Mouse (Mus musculus): ENCODE data around the gene Rab33a.

Gene Rab33a

GRCm38 (mm10) chrX:48518808-48519548 lies at the start of gene Rab33a:
TSS of gene Rab33a (plus strand) at chrX:48519285.
- DNase-seq (ENCODE audit: low spot score in 2 of 2), result peak in 1 of 2 experiments; percentile 13

DNA sequence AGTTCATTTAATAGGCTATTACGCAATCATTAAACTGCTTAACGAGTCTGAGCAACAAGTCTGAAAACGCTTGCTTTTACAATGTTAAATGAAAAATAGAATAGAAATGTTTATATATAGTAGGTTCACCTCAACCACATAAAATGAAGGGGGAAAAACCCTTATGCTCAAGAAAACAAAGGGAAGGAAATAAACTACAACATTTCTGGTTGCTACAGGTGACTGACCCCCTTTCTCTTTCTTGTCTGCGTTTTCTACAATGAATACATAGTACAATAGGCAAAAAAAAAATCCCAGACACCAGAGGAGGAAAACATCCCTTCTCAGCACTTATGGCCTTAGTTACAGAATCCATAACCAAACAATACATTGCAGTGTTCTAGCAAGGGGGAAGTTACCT lies 38.0 kb upstream of the Rab33a start:
- no peak for DNase-seq (ENCODE audit: low spot score in 2 of 2)

GRCm38 (mm10) chrX:48481687-48482086 lies 37.4 kb upstream of the Rab33a start:
- DNase-seq (ENCODE audit: low spot score in 2 of 2), result no peak

GRCm38 (mm10) chrX:48493763-48494162 lies 25.3 kb upstream of the Rab33a start:
- no peak for DNase-seq (ENCODE audit: low spot score in 2 of 2)

GRCm38 (mm10) chrX:48513166-48513807 lies 5.8 kb upstream of the Rab33a start, which contains the start of gene Aifm1:
TSS of gene Aifm1 (minus strand) at chrX:48513563.
- DNase-seq (ENCODE audit: low spot score in 2 of 2), result peak; percentile 56 to 76

DNA sequence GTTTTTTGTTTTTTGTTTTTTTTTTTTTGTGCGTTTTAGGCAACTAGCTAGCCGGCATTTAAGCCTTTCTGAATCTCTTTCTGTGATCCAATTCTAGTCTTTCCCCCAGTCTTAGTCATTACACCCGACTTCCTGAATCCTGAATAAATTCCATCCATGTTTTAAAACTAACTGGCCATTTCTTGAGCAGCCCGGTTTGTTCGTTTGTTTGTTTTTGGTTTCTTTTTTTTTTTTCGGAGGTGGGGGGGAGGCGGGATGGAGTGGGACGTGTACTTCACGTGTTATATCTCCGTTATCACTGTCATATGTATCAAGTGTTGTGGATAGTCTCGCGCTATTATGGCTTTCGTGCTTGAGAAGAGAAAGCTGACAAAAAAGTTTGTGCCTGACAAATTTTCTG lies 5.3 kb upstream of the Rab33a start:
- no peak for DNase-seq (ENCODE audit: low spot score in 2 of 2)

- DNase-seq (ENCODE audit: low spot score in 2 of 2), result peak; percentile 8 to 18
Observed at GRCm38 (mm10) chrX:48518211-48518807, 776 bp upstream of the Rab33a start.

DNA sequence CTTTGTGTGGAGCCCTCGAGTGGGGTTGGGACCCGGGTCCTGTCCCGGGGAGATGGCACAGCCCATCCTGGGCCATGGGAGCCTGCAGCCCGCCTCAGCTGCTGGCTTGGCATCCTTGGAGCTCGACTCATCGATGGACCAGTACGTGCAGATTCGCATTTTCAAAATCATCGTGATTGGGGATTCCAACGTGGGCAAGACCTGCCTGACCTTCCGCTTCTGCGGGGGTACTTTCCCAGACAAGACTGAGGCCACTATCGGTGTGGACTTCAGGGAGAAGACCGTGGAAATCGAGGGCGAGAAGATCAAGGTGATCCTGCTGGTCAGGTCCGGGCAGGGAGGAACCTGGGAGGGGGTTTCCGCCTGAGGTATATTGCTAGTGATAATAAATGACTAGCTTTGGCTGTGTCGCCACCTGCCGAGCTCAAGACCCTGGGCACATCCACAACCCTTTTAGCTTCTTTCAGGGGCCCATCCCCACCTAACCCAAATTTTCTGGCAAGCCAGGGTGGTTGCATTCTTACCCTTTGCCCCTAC lies 532 bp downstream of the Rab33a start:
- no peak for DNase-seq (ENCODE audit: low spot score in 2 of 2)

DNA sequence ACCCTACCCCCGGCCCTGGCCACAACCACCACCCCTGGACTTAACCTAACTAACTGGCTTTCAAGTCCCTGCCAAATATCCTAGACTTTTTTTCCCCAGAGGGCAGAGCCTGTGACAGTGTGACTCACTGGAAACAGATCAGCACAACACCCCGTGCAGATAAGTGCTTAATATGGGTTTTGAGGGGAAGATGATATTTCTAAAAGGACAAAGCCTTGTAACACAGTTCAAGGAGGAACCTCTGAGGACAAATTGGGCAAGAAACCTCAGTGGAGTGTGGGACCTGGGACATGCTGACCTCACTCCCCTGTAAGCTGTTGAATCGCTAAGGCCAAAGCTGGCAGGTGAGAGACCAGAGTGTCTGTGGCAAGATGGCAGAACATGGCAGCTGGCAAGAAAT lies 2.6 kb downstream of the Rab33a start:
- no peak for DNase-seq (ENCODE audit: low spot score in 2 of 2)

GRCm38 (mm10) chrX:48523512-48523911 lies 4.4 kb downstream of the Rab33a start:
- no peak for DNase-seq (ENCODE audit: low spot score in 2 of 2)

- no peak for DNase-seq (ENCODE audit: low spot score in 2 of 2)
Observed at GRCm38 (mm10) chrX:48525332-48525731, 6.2 kb downstream of the Rab33a start.

DNA sequence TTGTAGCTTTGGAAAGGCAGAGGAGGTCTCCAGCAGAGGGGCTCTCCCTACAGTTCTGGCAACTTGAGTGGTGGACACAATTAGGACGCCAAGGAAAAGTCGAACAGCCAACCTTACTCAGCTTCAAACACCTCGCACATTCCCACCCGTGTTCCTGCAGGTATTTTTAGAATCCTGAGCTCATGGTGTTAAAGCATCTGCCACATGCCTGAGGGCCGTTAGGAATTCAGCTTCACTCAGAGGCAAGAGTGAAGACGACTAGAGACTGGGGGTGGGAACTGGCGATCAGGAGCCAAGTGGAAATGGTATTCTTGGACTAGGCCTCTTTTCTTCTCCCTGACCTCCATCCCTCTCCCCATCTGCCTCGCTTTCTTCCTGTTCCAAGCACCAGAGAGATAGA lies 6.8 kb downstream of the Rab33a start:
- DNase-seq (ENCODE audit: low spot score in 2 of 2), result peak in 1 of 2 experiments; percentile 27

DNA sequence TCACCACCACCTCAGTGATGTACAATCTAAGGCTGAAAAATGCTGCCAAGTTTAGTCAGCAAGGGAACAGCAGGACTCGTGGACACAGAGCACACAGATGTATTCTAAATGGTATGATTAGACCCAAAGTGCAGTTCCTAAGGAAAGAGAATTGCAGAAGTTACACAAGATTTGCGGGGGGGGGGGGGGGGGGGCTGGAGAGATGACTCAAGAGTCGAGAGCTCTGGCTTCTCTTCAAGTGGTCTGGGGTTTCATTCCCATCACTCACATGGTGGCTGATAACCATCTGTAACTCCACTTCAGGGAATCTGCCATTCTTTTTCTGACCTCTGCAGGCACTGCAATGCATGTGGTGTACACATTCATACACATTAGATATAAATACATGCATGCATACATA lies 7.3 kb downstream of the Rab33a start:
- no peak for DNase-seq (ENCODE audit: low spot score in 2 of 2)

- peak; percentile 55 to 73 for DNase-seq (ENCODE audit: low spot score in 2 of 2)
Observed at GRCm38 (mm10) chrX:48532175-48532574, 13.1 kb downstream of the Rab33a start.

Measured in frontal cortex, postnatal 25 days (tissue).